29 mouse cellular contexts compared by ENCODE assay signal in genomic region chr1:178895674-178896073, GRCm38 (mm10).
DNase-seq lines count a peak whose midpoint lies in the region; ATAC-seq lines count a peak whose summit lies in the region.
"Had no signal": no experiment of that assay in that cellular context is flagged by ENCODE, and none has a peak within 500 bp of the region (broad histone marks: within the 10 kb centered on the region; RNA-seq: fewer than 3 reads in every experiment).

No protein-coding gene starts in this region.

- DNase-seq in embryonic facial prominence, embryonic 10.5 days (ENCODE audit: low spot score) = no peak
- DNase-seq in heart, postnatal 10 days = no peak
- no peak for DNase-seq in cerebellum, postnatal 14 days
- DNase-seq: adrenal gland, adult 8-10 months; adrenal gland, postnatal 25 days; B cell, adult 2 months; cerebellum, adult 18-20 months; cerebellum, adult 9-10 months; cerebellum, postnatal 36 days; embryo, embryonic 11 days; gastrocnemius, postnatal 10 days; gastrocnemius, postnatal 36 days; heart, postnatal 14 days; heart, postnatal 4 days; kidney, adult 18-20 months; kidney, adult 9 months had no signal

- H3K27me3 ChIP-seq in embryonic facial prominence, embryonic 12.5 days = no peaks in the 10 kb centered on the region
- H3K27me3 ChIP-seq in embryonic facial prominence, embryonic 10.5 days (replicated peaks; ENCODE audit: low read depth, poor library complexity, severe bottlenecking) = no peaks in the 10 kb centered on the region
- H3K27me3 ChIP-seq in heart, embryonic 14.5 days (ENCODE audit: control insufficient read depth, insufficient read depth, low read length) = no peaks in the 10 kb centered on the region
- H3K27me3 ChIP-seq in embryonic facial prominence, embryonic 13.5 days = no peaks in the 10 kb centered on the region
- H3K27me3 ChIP-seq: CH12.LX; forebrain, embryonic 15.5 days; heart, embryonic 15.5 days had no signal

- no peak for ATAC-seq in embryonic facial prominence, embryonic 12.5 days (ENCODE audit: insufficient number of reproducible peaks, insufficient read depth, low FRiP score, low TSS enrichment)
- ATAC-seq in heart, embryonic 14.5 days (ENCODE audit: insufficient number of reproducible peaks, insufficient read depth, low FRiP score, low read depth) = no peak
- ATAC-seq in embryonic facial prominence, embryonic 13.5 days (ENCODE audit: insufficient number of reproducible peaks, insufficient read depth, low FRiP score, low TSS enrichment, low read depth) = no peak
- ATAC-seq: forebrain, embryonic 15.5 days; hindbrain, postnatal 0 days; inflammation-experienced regulatory T-cells, adult 6 months; intestine, embryonic 16.5 days had no signal

- no peaks in the 10 kb centered on the region for H3K4me1 ChIP-seq in embryonic facial prominence, embryonic 12.5 days
- H3K4me1 ChIP-seq in embryonic facial prominence, embryonic 10.5 days = no peaks in the 10 kb centered on the region
- H3K4me1 ChIP-seq in heart, embryonic 14.5 days (ENCODE audit: control insufficient read depth in 2 of 2, insufficient read depth in 2 of 2, low read length in 2 of 2) = peaks cover 0 to 8% of the 10 kb centered on the region in 2 experiments; a peak in 1 of 4 replicates
- no peaks in the 10 kb centered on the region for H3K4me1 ChIP-seq in embryonic facial prominence, embryonic 13.5 days

- no peak overlapping the region for H3K4me2 ChIP-seq in embryonic facial prominence, embryonic 12.5 days (replicated peaks)
- H3K4me2 ChIP-seq in heart, embryonic 14.5 days (ENCODE audit: low read length) = no peak overlapping the region
- H3K4me2 ChIP-seq in embryonic facial prominence, embryonic 13.5 days = no peak overlapping the region
- H3K4me2 ChIP-seq: forebrain, embryonic 12.5 days; forebrain, embryonic 15.5 days; heart, embryonic 15.5 days; hindbrain, embryonic 14.5 days had no signal

- no peaks in the 10 kb centered on the region for H3K9me3 ChIP-seq in embryonic facial prominence, embryonic 12.5 days
- H3K9me3 ChIP-seq in embryonic facial prominence, embryonic 10.5 days = no peaks in the 10 kb centered on the region
- no peaks in the 10 kb centered on the region for H3K9me3 ChIP-seq in heart, embryonic 14.5 days (ENCODE audit: control insufficient read depth, low read length)
- no peaks in the 10 kb centered on the region for H3K9me3 ChIP-seq in embryonic facial prominence, embryonic 13.5 days
- H3K9me3 ChIP-seq: forebrain, embryonic 12.5 days; forebrain, embryonic 15.5 days; G1E; heart, embryonic 15.5 days had no signal

- no peak overlapping the region for H3K4me3 ChIP-seq in embryonic facial prominence, embryonic 12.5 days
- no peak overlapping the region for H3K4me3 ChIP-seq in embryonic facial prominence, embryonic 10.5 days
- no peak overlapping the region for H3K4me3 ChIP-seq in heart, embryonic 14.5 days (ENCODE audit: control insufficient read depth in 1 of 2, insufficient read depth in 1 of 2, low read depth in 1 of 2, low read length in 2 of 2)
- H3K4me3 ChIP-seq in embryonic facial prominence, embryonic 13.5 days = no peak overlapping the region
- H3K4me3 ChIP-seq: erythroblast, embryonic 14.5 days; forebrain, embryonic 12.5 days; forebrain, embryonic 15.5 days; heart, embryonic 15.5 days had no signal

- H3K9ac ChIP-seq in embryonic facial prominence, embryonic 12.5 days = no peak overlapping the region
- H3K9ac ChIP-seq in heart, embryonic 14.5 days (ENCODE audit: low read length) = no peak overlapping the region
- H3K9ac ChIP-seq in embryonic facial prominence, embryonic 13.5 days = no peak overlapping the region
- H3K9ac ChIP-seq: forebrain, embryonic 12.5 days; forebrain, embryonic 15.5 days; heart, embryonic 15.5 days; hindbrain, embryonic 14.5 days had no signal

- peaks cover 6% of the 10 kb centered on the region for H3K36me3 ChIP-seq in embryonic facial prominence, embryonic 12.5 days
- H3K36me3 ChIP-seq in embryonic facial prominence, embryonic 10.5 days (replicated peaks) = peaks cover 4% of the 10 kb centered on the region; the same call in 1 of the 2 replicates
- peaks cover 19% of the 10 kb centered on the region for H3K36me3 ChIP-seq in heart, embryonic 14.5 days (ENCODE audit: control insufficient read depth, insufficient read depth, low read length)
- peaks cover 40% of the 10 kb centered on the region for H3K36me3 ChIP-seq in embryonic facial prominence, embryonic 13.5 days
- H3K36me3 ChIP-seq: forebrain, embryonic 12.5 days; forebrain, embryonic 15.5 days; G1E; heart, embryonic 15.5 days had no signal

- intact Hi-C loops in heart, postnatal 10 days (cut with DNase I) = no loop called here

- WGBS in embryonic facial prominence, embryonic 12.5 days = 91% methylated on average over 4 of the region's 4 CpGs
- WGBS in embryonic facial prominence, embryonic 10.5 days = 96% methylated on average over 4 of the region's 4 CpGs
- WGBS in heart, embryonic 14.5 days = 65% methylated on average over 4 of the region's 4 CpGs
- 91% methylated on average over 4 of the region's 4 CpGs for WGBS in embryonic facial prominence, embryonic 13.5 days

- H3K27ac ChIP-seq in embryonic facial prominence, embryonic 12.5 days = 0 out of 2 replicates have a peak overlapping the region, but pooled peaks have one; percentile 6
- H3K27ac ChIP-seq in embryonic facial prominence, embryonic 10.5 days (replicated peaks) = no peak overlapping the region
- peak overlapping the region; percentile 23 to 43; a peak in 1 of 4 replicates for H3K27ac ChIP-seq in heart, embryonic 14.5 days (replicated peaks in 1 of 2; ENCODE audit: control insufficient read depth in 1 of 2, insufficient read depth in 1 of 2, low read depth in 2 of 2, low read length in 2 of 2)
- H3K27ac ChIP-seq in embryonic facial prominence, embryonic 13.5 days = peak overlapping the region; percentile 4; the same call in 1 of the 2 replicates
- H3K27ac ChIP-seq: forebrain, embryonic 12.5 days; forebrain, embryonic 15.5 days; heart, embryonic 15.5 days; hindbrain, embryonic 14.5 days; hindbrain, postnatal 0 days had no signal
